Mouse (Mus musculus): Measurements from ENCODE around the gene Phtf2. TPM values are rescaled to one million over a fixed set of nuclear protein-coding genes. Genes with fewer than 3 reads are reported as not detected.

Gene Phtf2
- polyA plus RNA-seq (2012; ENCODE audit: low replicate concordance), result 0.67 and 6.4 TPM in 2 replicates

GRCm38 (mm10) chr5:20881915-20882800 lies at the start of gene Phtf2, which contains the start of gene Tmem60:
Gene Phtf2 (minus strand): TSS chr5:20882124.
Gene Tmem60 (plus strand): TSS chr5:20882191.

Other genes starting within 250 kb of the Phtf2 start
- 1.7 and 5.1 TPM in 2 replicates for gene Tmem60, start 67 bp upstream of the Phtf2 start, polyA plus RNA-seq (2012; ENCODE audit: low replicate concordance)
- 18.3 and 29.2 TPM in 2 replicates for gene Rsbn1l, start 74.3 kb upstream of the Phtf2 start, polyA plus RNA-seq (2012; ENCODE audit: low replicate concordance)
- gene Ptpn12, start 173.8 kb upstream of the Phtf2 start, polyA plus RNA-seq (2012; ENCODE audit: low replicate concordance), result 9.1 and 23.0 TPM in 2 replicates

All from hematopoietic multipotent progenitor cell, adult 10-12 weeks (in vitro differentiated cells).